Mouse (Mus musculus) myocyte (in vitro differentiated cells): ENCODE data around the gene Usp15. TPM values are rescaled to one million over a fixed set of nuclear protein-coding genes. Genes with fewer than 3 reads are reported as not detected.

Experiments
- H3K27me3 ChIP-seq: one replicate; pipeline ENCODE4 v1.6.1; 2011; ENCODE audit not compliant: control insufficient read depth, insufficient read depth, insufficient read length
- H3K36me3 ChIP-seq: one replicate; pipeline ENCODE4 v1.6.1; 2011; ENCODE audit not compliant: control insufficient read depth, insufficient read depth
- H3K4me2 ChIP-seq: one replicate; pipeline ENCODE4 v1.6.1; 2011; ENCODE audit warnings: low read depth, control low read depth
- H3K4me3 ChIP-seq: one replicate; pipeline ENCODE4 v1.5.1; 2011; ENCODE audit warnings: mild to moderate bottlenecking, control low read depth, moderate library complexity
- H3K79me2 ChIP-seq: one replicate; pipeline ENCODE4 v1.6.1; 2011; ENCODE audit not compliant: control insufficient read depth, insufficient read depth
- H3ac ChIP-seq: one replicate; pipeline ENCODE4 v1.6.1; 2011; ENCODE audit not compliant: control insufficient read depth, insufficient read length
- CEBPB ChIP-seq: IDR thresholded peaks from 2 replicates; pipeline ENCODE4 v1.6.1; 2011; ENCODE audit warnings: mild to moderate bottlenecking, moderate library complexity; ENCODE audit not compliant: poor library complexity, insufficient read depth, severe bottlenecking
- E2F4 ChIP-seq: IDR thresholded peaks from one replicate; pipeline ENCODE4 v1.6.1; 2011; ENCODE audit warnings: mild to moderate bottlenecking, control low read depth, moderate library complexity; ENCODE audit not compliant: insufficient read depth
- MAX ChIP-seq: IDR thresholded peaks from one replicate; pipeline ENCODE4 v1.6.1; 2011; ENCODE audit warnings: low read depth, mild to moderate bottlenecking, control low read depth
- MYOD1 ChIP-seq, 3 experiments: IDR thresholded peaks; one replicate each; pipeline ENCODE4 v1.6.1; 2011; ENCODE audit warnings: control low read depth in 2 of 3, low read depth in 2 of 3, mild to moderate bottlenecking in 2 of 3, moderate library complexity in 1 of 3; ENCODE audit not compliant: insufficient read length in 2 of 3, control insufficient read depth in 1 of 3
- MYOG ChIP-seq, 3 experiments: IDR thresholded peaks; one replicate each; pipeline ENCODE4 v1.6.1; 2011; ENCODE audit warnings: control low read depth in 2 of 3, low read depth in 2 of 3, mild to moderate bottlenecking in 2 of 3; ENCODE audit not compliant: insufficient read length in 2 of 3, control insufficient read depth in 1 of 3, insufficient read depth in 1 of 3
- POLR2A ChIP-seq: IDR thresholded peaks from one replicate; pipeline ENCODE4 v1.6.1; 2011; ENCODE audit warnings: low read depth, mild to moderate bottlenecking, control low read depth, moderate library complexity; ENCODE audit not compliant: insufficient read length
- POLR2AphosphoS2 ChIP-seq: IDR thresholded peaks from one replicate; pipeline ENCODE4 v1.6.1; 2011; ENCODE audit warnings: low read depth, control low read depth; ENCODE audit not compliant: insufficient read length
- REST ChIP-seq: IDR thresholded peaks from one replicate; pipeline ENCODE4 v1.6.1; 2011; ENCODE audit warnings: mild to moderate bottlenecking, control low read depth, moderate library complexity; ENCODE audit not compliant: insufficient read depth, insufficient read length
- SRF ChIP-seq: IDR thresholded peaks from one replicate; pipeline ENCODE4 v1.6.1; 2011; ENCODE audit warnings: low read depth; ENCODE audit not compliant: control insufficient read depth, insufficient read length
- TCF12 ChIP-seq: IDR thresholded peaks from one replicate; pipeline ENCODE4 v1.6.1; 2011; ENCODE audit warnings: mild to moderate bottlenecking, control low read depth; ENCODE audit not compliant: poor library complexity, insufficient read depth, severe bottlenecking
- TCF3 ChIP-seq: IDR thresholded peaks from one replicate; pipeline ENCODE4 v1.6.1; 2011; ENCODE audit warnings: low read depth, control low read depth; ENCODE audit not compliant: insufficient read length
- USF1 ChIP-seq: IDR thresholded peaks from one replicate; pipeline ENCODE4 v1.6.1; 2011; ENCODE audit warnings: low read depth, mild to moderate bottlenecking, control low read depth, moderate library complexity
- polyA plus RNA-seq: library from polyadenylated mRNA; unstranded; fragments of >200 nt; fragmentation: generic; extraction: Trizol; gene quantifications from one replicate; pipeline ENCODE4 v1.2.1, GENCODE M21; 2012; ENCODE audit warnings: missing spikeins

Usp15 gene
- polyA plus RNA-seq, 1 experiment = 18.7 TPM

DNA sequence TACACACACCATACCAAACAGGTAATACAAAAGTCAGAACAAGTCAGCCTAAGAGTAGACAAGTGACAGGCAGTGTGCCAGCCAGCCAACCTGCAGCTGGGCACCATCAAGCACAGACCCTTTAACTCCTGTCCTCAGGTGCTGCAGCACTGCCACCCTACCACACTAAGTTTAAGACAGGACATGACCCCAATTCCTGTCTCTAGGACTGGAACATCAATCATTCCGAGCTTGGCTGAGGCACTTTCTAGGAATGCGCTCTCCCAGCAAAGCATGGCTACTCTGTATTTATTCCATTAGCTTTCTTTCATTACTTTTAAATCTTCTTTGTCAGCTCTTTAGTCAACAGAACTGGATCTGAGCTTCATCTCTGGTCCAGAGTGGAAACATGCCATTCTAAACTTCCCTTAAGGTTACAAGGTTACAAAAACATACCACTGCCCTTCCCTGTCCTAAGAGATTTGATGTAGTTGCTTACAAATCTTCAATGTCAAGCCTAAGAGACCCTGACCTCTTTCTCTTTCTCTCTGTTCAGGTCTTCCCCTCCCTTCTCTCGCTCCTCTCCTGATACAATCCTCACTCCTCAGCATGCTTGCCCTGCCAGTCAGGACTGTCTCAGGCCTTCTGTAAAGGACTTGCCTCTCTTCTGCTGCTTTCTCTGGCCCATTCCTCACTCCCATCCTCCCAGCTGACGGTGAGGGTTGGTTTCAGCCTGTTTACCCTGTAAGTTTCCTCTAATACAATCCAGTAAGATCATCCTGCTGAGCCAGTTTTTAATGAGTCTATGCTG is 48.6 kb downstream of the Usp15 start:
- Histone ChIP-seq H3K4me3 (no peak overlapping the region), H3K4me2 (no peak overlapping the region), H3K36me3 (peaks cover 18% of the 10 kb centered on the region), H3K79me2 (no peaks in the 10 kb centered on the region), H3K27me3 (no peaks in the 10 kb centered on the region), H3ac (no peak overlapping the region)
- no peak for TF ChIP-seq E2F4
- TF ChIP-seq MYOD1 (IDR thresholded peaks at IDR 0.05; ENCODE audit: control insufficient read depth in 1 of 3, insufficient read length in 2 of 3, low read depth in 2 of 3) = no peak
- TF ChIP-seq MYOG (IDR thresholded peaks at IDR 0.05; ENCODE audit: control insufficient read depth in 1 of 3, insufficient read depth in 1 of 3, insufficient read length in 2 of 3, low read depth in 2 of 3) = no peak
- no peak for TF ChIP-seq CEBPB
- no peak for TF ChIP-seq TCF3
- TF ChIP-seq POLR2A = no peak
- TF ChIP-seq REST = no peak
- TF ChIP-seq POLR2AphosphoS2 = no peak
- TF ChIP-seq SRF = no peak

DNA sequence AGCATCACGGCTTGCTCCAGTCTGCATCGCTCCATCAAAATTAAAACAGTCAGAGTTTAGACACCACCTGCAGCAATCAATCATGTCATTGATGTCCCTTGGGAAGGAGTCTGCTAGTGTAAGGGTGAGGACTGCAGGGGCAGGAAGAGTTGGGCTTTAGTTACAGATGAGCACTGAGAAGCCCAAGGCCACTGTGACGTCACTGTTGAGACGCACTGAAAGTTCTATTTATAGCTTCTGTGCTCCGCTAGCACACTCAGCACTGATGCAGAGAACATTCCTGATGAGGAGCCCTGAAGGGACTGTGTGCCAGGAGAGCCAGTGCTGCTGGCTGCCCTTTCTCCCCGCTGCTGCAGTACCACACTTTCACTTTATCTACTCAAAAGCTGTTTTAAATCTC is 49.6 kb downstream of the Usp15 start:
- TF ChIP-seq E2F4 = no peak
- no peak for TF ChIP-seq MYOD1 (IDR thresholded peaks at IDR 0.05; ENCODE audit: control insufficient read depth in 1 of 3, insufficient read length in 2 of 3, low read depth in 2 of 3)
- TF ChIP-seq USF1 = no peak
- no peak for TF ChIP-seq REST
- TF ChIP-seq POLR2A = no peak
- Histone ChIP-seq H3K36me3 (peaks cover 10% of the 10 kb centered on the region), H3K4me2 (no peak overlapping the region)

DNA sequence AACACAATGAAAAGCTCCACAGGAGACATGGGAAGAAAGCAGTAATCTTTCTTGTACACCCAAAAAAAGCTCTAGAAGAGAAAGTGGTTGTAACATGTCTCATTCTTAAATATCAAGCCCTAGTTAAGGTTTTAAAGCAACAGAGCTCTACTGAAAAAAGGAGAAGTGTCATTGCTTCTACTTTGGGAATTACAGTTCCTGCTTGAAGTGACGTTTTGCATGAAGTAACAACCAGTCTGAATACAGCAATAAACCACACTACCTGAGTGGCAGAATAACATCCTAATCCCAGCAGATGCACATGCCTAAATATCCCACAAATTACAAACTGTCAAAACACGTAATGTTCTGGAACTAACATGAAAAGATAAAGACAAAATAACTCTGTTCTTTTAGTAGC is 50.4 kb downstream of the Usp15 start:
- peaks cover 6% of the 10 kb centered on the region for H3K36me3 ChIP-seq
- no peak overlapping the region for H3K4me3 ChIP-seq
- no peaks in the 10 kb centered on the region for H3K27me3 ChIP-seq
- TF ChIP-seq POLR2AphosphoS2 = no peak
- TF ChIP-seq MYOD1 (IDR thresholded peaks at IDR 0.05; ENCODE audit: control insufficient read depth in 1 of 3, insufficient read length in 2 of 3, low read depth in 2 of 3) = no peak
- TF ChIP-seq TCF3 = no peak
- TF ChIP-seq E2F4 = no peak
- TF ChIP-seq MYOG (IDR thresholded peaks at IDR 0.05; ENCODE audit: control insufficient read depth in 1 of 3, insufficient read depth in 1 of 3, insufficient read length in 2 of 3, low read depth in 2 of 3) = no peak
- no peak for TF ChIP-seq CEBPB
- TF ChIP-seq USF1 = no peak
- TF ChIP-seq MAX = no peak
- no peak for TF ChIP-seq REST
- no peak for TF ChIP-seq SRF
- no peak for TF ChIP-seq POLR2A
- TF ChIP-seq TCF12 = no peak
- H3K4me2 ChIP-seq = no peak overlapping the region
- H3ac ChIP-seq = no peak overlapping the region
- no peaks in the 10 kb centered on the region for H3K79me2 ChIP-seq

More for the DNA sequence above, 49.6 kb downstream of the Usp15 start:
- Histone ChIP-seq H3K4me3 (no peak overlapping the region), H3K27me3 (no peaks in the 10 kb centered on the region), H3K79me2 (no peaks in the 10 kb centered on the region), H3ac (no peak overlapping the region)

DNA sequence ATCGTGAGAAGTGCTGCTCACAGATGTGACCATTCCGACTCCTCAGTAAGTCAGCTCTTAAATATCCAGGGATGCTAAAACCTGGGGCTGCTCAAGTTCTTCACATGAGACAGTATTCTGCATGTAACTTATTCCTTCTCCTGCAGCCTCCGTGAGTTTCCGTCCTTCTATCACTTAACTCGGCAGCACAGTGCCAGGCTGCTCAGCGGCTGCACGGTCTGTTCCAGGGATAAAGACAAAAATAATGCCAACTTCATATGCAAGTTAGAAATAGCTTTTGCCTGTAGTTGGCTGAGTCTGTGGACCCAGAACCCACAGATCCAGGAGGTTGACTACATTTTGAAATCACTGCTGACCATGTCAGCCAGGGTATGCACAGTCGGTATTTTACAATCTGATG is 52.5 kb downstream of the Usp15 start:
- no peaks in the 10 kb centered on the region for H3K36me3 ChIP-seq
- TF ChIP-seq SRF = no peak
- no peak for TF ChIP-seq TCF3
- TF ChIP-seq MAX = no peak
- no peak for TF ChIP-seq MYOG (IDR thresholded peaks at IDR 0.05; ENCODE audit: control insufficient read depth in 1 of 3, insufficient read depth in 1 of 3, insufficient read length in 2 of 3, low read depth in 2 of 3)
- TF ChIP-seq TCF12 = no peak
- no peak for TF ChIP-seq POLR2AphosphoS2
- TF ChIP-seq REST = no peak
- H3K4me2 ChIP-seq = no peak overlapping the region
- no peaks in the 10 kb centered on the region for H3K27me3 ChIP-seq
- no peaks in the 10 kb centered on the region for H3K79me2 ChIP-seq
- H3K4me3 ChIP-seq = no peak overlapping the region
- H3ac ChIP-seq = no peak overlapping the region
